In the genomic region with DNA sequence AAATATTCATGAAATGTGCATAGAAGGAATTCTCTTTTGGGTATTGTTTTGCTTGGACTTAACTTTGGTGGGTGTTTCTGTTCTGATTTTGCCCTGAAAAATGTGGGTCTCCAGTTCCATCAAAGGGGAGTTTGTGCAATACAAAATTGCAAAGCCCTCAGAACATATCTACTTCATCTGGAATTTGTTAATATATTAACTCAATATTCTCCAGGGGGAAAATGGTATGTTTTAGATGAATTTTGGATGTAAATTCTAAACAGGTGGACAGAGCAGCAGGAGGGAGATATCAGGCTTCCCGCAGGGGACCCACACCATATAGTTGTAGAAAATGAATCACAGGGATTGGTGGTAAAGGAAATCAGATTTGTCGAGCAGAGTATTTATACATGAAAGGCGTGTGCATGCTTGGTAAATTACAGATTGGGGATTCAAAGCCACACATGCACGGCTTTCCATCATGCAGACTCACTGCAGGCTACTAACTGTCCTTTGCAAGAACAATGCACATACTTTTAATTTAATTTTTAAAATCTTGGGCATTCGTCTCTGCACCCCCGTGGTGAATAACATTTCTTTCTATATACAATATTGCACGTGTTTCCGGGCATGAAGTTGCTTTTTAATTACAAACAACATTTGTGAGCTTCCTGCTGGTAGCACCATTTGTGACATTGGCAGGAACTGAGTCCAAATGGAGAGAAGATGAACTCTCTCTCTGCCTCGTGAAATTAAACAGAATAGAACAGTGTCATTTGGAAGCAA, we compare ENCODE assay signal across 13 mouse cellular contexts.
DNase-seq lines count a peak whose midpoint lies in the region; ATAC-seq and TF ChIP-seq lines count a peak whose summit lies in the region.
"Had no signal": no experiment of that assay in that cellular context is flagged by ENCODE, and none has a peak within 500 bp of the region (broad histone marks: within the 10 kb centered on the region; RNA-seq: fewer than 3 reads in every experiment).

No protein-coding gene starts in this region.

- DNase-seq in forebrain, postnatal 0 days = peak; percentile 30
- peak; percentile 14 for DNase-seq in neural tube, embryonic 11.5 days (ENCODE audit: low spot score)
- no peak for DNase-seq in neural tube, embryonic 10.5 days (ENCODE audit: extremely low spot score, low spot score)
- peak; percentile 67 to 69 for DNase-seq in cerebellum, postnatal 25 days
- DNase-seq in liver, postnatal 0 days = no peak
- no peak for DNase-seq in ovary, adult 18-20 months (ENCODE audit: low spot score)
- DNase-seq: B cell, adult 2 months; thymus, postnatal 14 days had no signal

- no peaks in the 10 kb centered on the region for H3K27me3 ChIP-seq in forebrain, postnatal 0 days (ENCODE audit: insufficient read depth, low read length)
- H3K27me3 ChIP-seq in forebrain, embryonic 12.5 days = no peaks in the 10 kb centered on the region
- H3K27me3 ChIP-seq in neural tube, embryonic 11.5 days (ENCODE audit: control insufficient read depth, insufficient read depth, low read length) = no peaks in the 10 kb centered on the region
- no peaks in the 10 kb centered on the region for H3K27me3 ChIP-seq in liver, postnatal 0 days (ENCODE audit: insufficient read depth, low read length)
- H3K27me3 ChIP-seq: megakaryocyte, embryonic 14.5 days had no signal

- no peak for TF ChIP-seq EP300 in liver, postnatal 0 days (IDR thresholded peaks at IDR 0.05; ENCODE audit: low read depth)

- ATAC-seq in forebrain, postnatal 0 days = no peak
- no peak for ATAC-seq in forebrain, embryonic 12.5 days (ENCODE audit: low FRiP score)
- no peak for ATAC-seq in neural tube, embryonic 11.5 days (ENCODE audit: insufficient read depth, low FRiP score, low TSS enrichment)
- no peak for ATAC-seq in liver, postnatal 0 days
- no peak for ATAC-seq in monocyte, adult 5-6 weeks (replicated peaks; ENCODE audit: insufficient number of reproducible peaks, low FRiP score, low TSS enrichment, poor library complexity, severe bottlenecking)
- ATAC-seq: intestine, embryonic 16.5 days had no signal

- no peak for TF ChIP-seq CTCF in forebrain, postnatal 0 days (IDR thresholded peaks at IDR 0.05; ENCODE audit: low read depth)
- TF ChIP-seq CTCF in liver, postnatal 0 days (IDR thresholded peaks at IDR 0.05; ENCODE audit: low read depth) = no peak

- H3K4me1 ChIP-seq in forebrain, postnatal 0 days (ENCODE audit: insufficient read depth) = no peaks in the 10 kb centered on the region
- peaks cover 5% of the 10 kb centered on the region for H3K4me1 ChIP-seq in forebrain, embryonic 12.5 days
- H3K4me1 ChIP-seq in neural tube, embryonic 11.5 days (ENCODE audit: control insufficient read depth, insufficient read depth, low read length) = no peaks in the 10 kb centered on the region
- no peaks in the 10 kb centered on the region for H3K4me1 ChIP-seq in liver, postnatal 0 days (ENCODE audit: insufficient read depth)
- H3K4me1 ChIP-seq: megakaryocyte, embryonic 14.5 days had no signal

- no peak overlapping the region for H3K4me2 ChIP-seq in forebrain, postnatal 0 days (ENCODE audit: low read depth)
- H3K4me2 ChIP-seq in forebrain, embryonic 12.5 days = no peak overlapping the region
- no peak overlapping the region for H3K4me2 ChIP-seq in neural tube, embryonic 11.5 days (ENCODE audit: low read depth)
- no peak overlapping the region for H3K4me2 ChIP-seq in liver, postnatal 0 days (ENCODE audit: low read depth, low read length)

- H3K9me3 ChIP-seq in forebrain, postnatal 0 days (ENCODE audit: low read length) = no peaks in the 10 kb centered on the region
- H3K9me3 ChIP-seq in forebrain, embryonic 12.5 days = no peaks in the 10 kb centered on the region
- H3K9me3 ChIP-seq in neural tube, embryonic 11.5 days (ENCODE audit: control insufficient read depth, low read length) = no peaks in the 10 kb centered on the region
- H3K9me3 ChIP-seq in liver, postnatal 0 days (ENCODE audit: low read length) = no peaks in the 10 kb centered on the region
- H3K9me3 ChIP-seq: megakaryocyte, embryonic 14.5 days had no signal

- no peak overlapping the region for H3K4me3 ChIP-seq in forebrain, postnatal 0 days (ENCODE audit: low read depth, low read length)
- no peak overlapping the region for H3K4me3 ChIP-seq in forebrain, embryonic 12.5 days (replicated peaks)
- H3K4me3 ChIP-seq in neural tube, embryonic 11.5 days (ENCODE audit: low read depth, low read length) = no peak overlapping the region
- H3K4me3 ChIP-seq in liver, postnatal 0 days (ENCODE audit: low read depth, low read length) = no peak overlapping the region
- H3K4me3 ChIP-seq: megakaryocyte, embryonic 14.5 days; myocyte had no signal

- no peak overlapping the region for H3K27ac ChIP-seq in forebrain, postnatal 0 days (ENCODE audit: low read depth, low read length)
- no peak overlapping the region for H3K27ac ChIP-seq in forebrain, embryonic 12.5 days
- no peak overlapping the region for H3K27ac ChIP-seq in neural tube, embryonic 11.5 days (ENCODE audit: low read depth, low read length)
- no peak overlapping the region for H3K27ac ChIP-seq in liver, postnatal 0 days (ENCODE audit: low read depth)

- no peak overlapping the region for H3K9ac ChIP-seq in forebrain, postnatal 0 days
- no peak overlapping the region for H3K9ac ChIP-seq in forebrain, embryonic 12.5 days
- H3K9ac ChIP-seq in neural tube, embryonic 11.5 days (ENCODE audit: low read length) = no peak overlapping the region
- H3K9ac ChIP-seq in liver, postnatal 0 days (replicated peaks) = no peak overlapping the region

- WGBS in forebrain, postnatal 0 days = 44% methylated on average over 9 of the region's 9 CpGs
- WGBS in forebrain, embryonic 12.5 days = 73% methylated on average over 9 of the region's 9 CpGs
- 77% methylated on average over 9 of the region's 9 CpGs for WGBS in neural tube, embryonic 11.5 days
- 77% methylated on average over 9 of the region's 9 CpGs for WGBS in liver, postnatal 0 days (ENCODE audit: insufficient replicate concordance)

- no peaks in the 10 kb centered on the region for H3K36me3 ChIP-seq in forebrain, postnatal 0 days (ENCODE audit: insufficient read depth)
- H3K36me3 ChIP-seq in forebrain, embryonic 12.5 days (replicated peaks) = no peaks in the 10 kb centered on the region
- no peaks in the 10 kb centered on the region for H3K36me3 ChIP-seq in neural tube, embryonic 11.5 days (ENCODE audit: control insufficient read depth, insufficient read depth, low read length)
- H3K36me3 ChIP-seq in liver, postnatal 0 days (replicated peaks; ENCODE audit: insufficient read depth, low read length) = no peaks in the 10 kb centered on the region

Comparison
In these comparisons a context has a peak if more than half of its experiments do, and no peak if none do; other contexts are left out.
1. DNase-seq: peak in forebrain, postnatal 0 days (single experiment), neural tube, embryonic 11.5 days (single experiment) and cerebellum, postnatal 25 days (2 of 2); none in neural tube, embryonic 10.5 days (single experiment), liver, postnatal 0 days (single experiment) and ovary, adult 18-20 months (single experiment).